Mouse (Mus musculus) limb, embryonic 13.5 days (tissue): Measurements from ENCODE around the gene Med10. TPM values are rescaled to one million over a fixed set of nuclear protein-coding genes. Genes with fewer than 3 reads are reported as not detected.

Experiments
- ATAC-seq: fragments of 200-750 bp; cut with Nextera tagmentation; 2 replicates; pipeline ENCODE4 v1.8.0; 2017; ENCODE audit warnings: low read depth, moderate number of reproducible peaks, moderate TSS enrichment; ENCODE audit not compliant: low FRiP score
- H3K27ac ChIP-seq: fragments of 300-500 bp; sonication (generic); 2 replicates; pipeline ENCODE4 v1.5.1; 2015; ENCODE audit warnings: inconsistent platforms, mild to moderate bottlenecking, moderate library complexity
- H3K27me3 ChIP-seq: fragments of 300-500 bp; sonication (generic); 2 replicates; pipeline ENCODE4 v1.6.1; 2015; ENCODE audit warnings: mild to moderate bottlenecking, inconsistent platforms
- H3K36me3 ChIP-seq: fragments of 300-500 bp; sonication (generic); 2 replicates; pipeline ENCODE4 v1.6.1; 2015; ENCODE audit warnings: inconsistent platforms, mild to moderate bottlenecking, moderate library complexity
- H3K4me1 ChIP-seq: fragments of 300-500 bp; sonication (generic); 2 replicates; pipeline ENCODE4 v1.6.1; 2015; ENCODE audit warnings: inconsistent platforms
- H3K4me2 ChIP-seq: fragments of 300-500 bp; sonication (generic); replicated peaks from 2 replicates; pipeline ENCODE4 v1.6.1; 2015; ENCODE audit warnings: inconsistent platforms, mild to moderate bottlenecking, moderate library complexity
- H3K4me3 ChIP-seq: fragments of 300-500 bp; sonication (generic); 2 replicates; pipeline ENCODE4 v1.5.1; 2015; ENCODE audit warnings: moderate library complexity, mild to moderate bottlenecking, inconsistent platforms
- H3K9ac ChIP-seq: fragments of 300-500 bp; sonication (generic); 2 replicates; pipeline ENCODE4 v1.6.1; 2015; ENCODE audit warnings: mild to moderate bottlenecking, inconsistent platforms
- H3K9me3 ChIP-seq: fragments of 300-500 bp; sonication (generic); 2 replicates; pipeline ENCODE4 v1.6.1; 2016; ENCODE audit warnings: inconsistent platforms
- WGBS: fragments of 180-500 bp; shearing (Covaris S2); methylation state at CpG from one replicate; pipeline ENCODE4 v1.1.7; 2015; 5-methylcytosine and 5-hydroxymethylcytosine counted together
- polyA plus RNA-seq: library from polyadenylated mRNA; unstranded; fragments of >200 nt; fragmentation: Nextera tagmentation; extraction: Ambion mirVana; gene quantifications from 2 replicates; pipeline ENCODE4 v1.2.1, GENCODE M21; 2015

Med10 gene
- 151 and 159 TPM in 2 replicates for polyA plus RNA-seq

GRCm38 (mm10) chr13:69802095-69802494 is at the start of gene Med10:
Gene Med10 (plus strand): TSS chr13:69802395.
- no peaks in the 10 kb centered on the region for H3K4me1 ChIP-seq
- no peak within 1 kb of the TSS for H3K4me2 ChIP-seq
- H3K4me3 ChIP-seq: no peak within 1 kb of the TSS
- H3K36me3 ChIP-seq: no peaks in the 10 kb centered on the region
- WGBS: 79% methylated on average over 5 of the region's 5 CpGs
- no peak within 1 kb of the TSS for H3K9ac ChIP-seq
- no peaks in the 10 kb centered on the region; the same call in 1 of the 2 replicates for H3K27me3 ChIP-seq
- ATAC-seq: no peak
- no peaks in the 10 kb centered on the region for H3K9me3 ChIP-seq
- H3K27ac ChIP-seq: no peak within 1 kb of the TSS

- Histone ChIP-seq H3K4me3 (no peak overlapping the region), H3K4me2 (no peak overlapping the region), H3K4me1 (no peaks in the 10 kb centered on the region), H3K9ac (no peak overlapping the region), H3K27me3 (peaks cover 3% of the 10 kb centered on the region; the same call in 1 of the 2 replicates), H3K9me3 (no peaks in the 10 kb centered on the region), H3K27ac (no peak overlapping the region), H3K36me3 (no peaks in the 10 kb centered on the region)
- ATAC-seq: no peak
- WGBS: 74% methylated on average over 2 of the region's 2 CpGs
Observed at GRCm38 (mm10) chr13:69752875-69753274, 49.3 kb upstream of the Med10 start.

- 55% methylated on average over 6 of the region's 6 CpGs for WGBS
- ATAC-seq: peak; percentile 19; the same call in 1 of the 2 replicates
- H3K27me3 ChIP-seq: no peaks in the 10 kb centered on the region
- H3K4me3 ChIP-seq: no peak overlapping the region
- no peaks in the 10 kb centered on the region; the same call in 1 of the 2 replicates for H3K4me1 ChIP-seq
- H3K9ac ChIP-seq: no peak overlapping the region
- H3K27ac ChIP-seq: no peak overlapping the region
- no peak overlapping the region for H3K4me2 ChIP-seq
- no peaks in the 10 kb centered on the region for H3K36me3 ChIP-seq
- H3K9me3 ChIP-seq: no peaks in the 10 kb centered on the region
Observed at GRCm38 (mm10) chr13:69758979-69759378, 43.2 kb upstream of the Med10 start.

- Histone ChIP-seq H3K4me1 (no peaks in the 10 kb centered on the region; the same call in 1 of the 2 replicates), H3K4me3 (no peak overlapping the region), H3K36me3 (no peaks in the 10 kb centered on the region), H3K27me3 (no peaks in the 10 kb centered on the region), H3K9ac (no peak overlapping the region), H3K9me3 (no peaks in the 10 kb centered on the region), H3K4me2 (no peak overlapping the region), H3K27ac (no peak overlapping the region)
- ATAC-seq: peak; percentile 79; the same call in 1 of the 2 replicates
- 67% methylated on average over 10 of the region's 10 CpGs for WGBS
Observed at GRCm38 (mm10) chr13:69761393-69761792, 40.8 kb upstream of the Med10 start.

- Histone ChIP-seq H3K27ac (no peak overlapping the region), H3K9me3 (no peaks in the 10 kb centered on the region), H3K4me1 (no peaks in the 10 kb centered on the region), H3K27me3 (no peaks in the 10 kb centered on the region), H3K9ac (no peak overlapping the region), H3K36me3 (no peaks in the 10 kb centered on the region), H3K4me3 (no peak overlapping the region), H3K4me2 (no peak overlapping the region)
- no peak for ATAC-seq
- 71% methylated on average over 9 of the region's 9 CpGs for WGBS
Observed at GRCm38 (mm10) chr13:69764646-69765045, 37.5 kb upstream of the Med10 start.

- H3K36me3 ChIP-seq: no peaks in the 10 kb centered on the region
- H3K4me3 ChIP-seq: no peak overlapping the region
- no peaks in the 10 kb centered on the region for H3K4me1 ChIP-seq
- no peak overlapping the region for H3K4me2 ChIP-seq
- ATAC-seq: no peak
- no peak overlapping the region for H3K9ac ChIP-seq
- no peak overlapping the region for H3K27ac ChIP-seq
- no peaks in the 10 kb centered on the region for H3K9me3 ChIP-seq
- WGBS: 93% methylated on average over 10 of the region's 10 CpGs
- no peaks in the 10 kb centered on the region for H3K27me3 ChIP-seq
Observed at GRCm38 (mm10) chr13:69768152-69768551, 34.0 kb upstream of the Med10 start.

GRCm38 (mm10) chr13:69770538-69771456 is 31.4 kb upstream of the Med10 start:
- Histone ChIP-seq H3K4me1 (no peaks in the 10 kb centered on the region), H3K4me2 (no peak overlapping the region), H3K36me3 (no peaks in the 10 kb centered on the region), H3K4me3 (no peak overlapping the region), H3K9me3 (no peaks in the 10 kb centered on the region), H3K27me3 (no peaks in the 10 kb centered on the region), H3K27ac (no peak overlapping the region), H3K9ac (no peak overlapping the region)
- WGBS: 83% methylated on average over 12 of the region's 12 CpGs
- ATAC-seq: no peak

- WGBS: 83% methylated on average over 4 of the region's 4 CpGs
- Histone ChIP-seq H3K4me1 (no peaks in the 10 kb centered on the region), H3K27ac (no peak overlapping the region), H3K9ac (no peak overlapping the region), H3K36me3 (no peaks in the 10 kb centered on the region), H3K4me2 (no peak overlapping the region), H3K4me3 (no peak overlapping the region), H3K27me3 (no peaks in the 10 kb centered on the region), H3K9me3 (no peaks in the 10 kb centered on the region)
- ATAC-seq: no peak
Observed at GRCm38 (mm10) chr13:69772358-69772757, 29.8 kb upstream of the Med10 start.

- Histone ChIP-seq H3K4me2 (no peak overlapping the region), H3K4me1 (no peaks in the 10 kb centered on the region), H3K9ac (no peak overlapping the region), H3K27ac (no peak overlapping the region), H3K36me3 (no peaks in the 10 kb centered on the region), H3K4me3 (no peak overlapping the region), H3K9me3 (no peaks in the 10 kb centered on the region), H3K27me3 (no peaks in the 10 kb centered on the region)
- WGBS: 91% methylated on average over 19 of the region's 19 CpGs
- ATAC-seq: no peak
Observed at GRCm38 (mm10) chr13:69778221-69778620, 24.0 kb upstream of the Med10 start.

GRCm38 (mm10) chr13:69788704-69789103 is 13.5 kb upstream of the Med10 start:
- Histone ChIP-seq H3K36me3 (no peaks in the 10 kb centered on the region), H3K4me1 (no peaks in the 10 kb centered on the region), H3K4me2 (no peak overlapping the region), H3K27me3 (no peaks in the 10 kb centered on the region), H3K4me3 (no peak overlapping the region), H3K9ac (no peak overlapping the region), H3K27ac (no peak overlapping the region), H3K9me3 (no peaks in the 10 kb centered on the region)
- WGBS: 73% methylated on average over 5 of the region's 5 CpGs
- no peak for ATAC-seq

- H3K27me3 ChIP-seq: no peaks in the 10 kb centered on the region
- no peak overlapping the region for H3K27ac ChIP-seq
- no peak overlapping the region for H3K9ac ChIP-seq
- 92% methylated on average over 1 of the region's 1 CpGs for WGBS
- no peak overlapping the region for H3K4me2 ChIP-seq
- no peaks in the 10 kb centered on the region for H3K9me3 ChIP-seq
- no peaks in the 10 kb centered on the region for H3K36me3 ChIP-seq
- H3K4me1 ChIP-seq: no peaks in the 10 kb centered on the region
- H3K4me3 ChIP-seq: no peak overlapping the region
- ATAC-seq: no peak
Observed at GRCm38 (mm10) chr13:69791814-69792213, 10.4 kb upstream of the Med10 start.

- Histone ChIP-seq H3K27ac (no peak overlapping the region), H3K4me3 (no peak overlapping the region), H3K9ac (no peak overlapping the region), H3K27me3 (no peaks in the 10 kb centered on the region), H3K36me3 (no peaks in the 10 kb centered on the region), H3K4me2 (no peak overlapping the region), H3K4me1 (no peaks in the 10 kb centered on the region), H3K9me3 (no peaks in the 10 kb centered on the region)
- no peak for ATAC-seq
- WGBS: 38% methylated on average over 12 of the region's 12 CpGs
Observed at GRCm38 (mm10) chr13:69792541-69793009, 9.6 kb upstream of the Med10 start.
